Mouse (Mus musculus) liver, embryonic 14.5 days (tissue): Measurements from ENCODE around the gene Ddn. TPM values are rescaled to one million over a fixed set of nuclear protein-coding genes. Genes with fewer than 3 reads are reported as not detected.
A peak's percentile ranks its signal among the peaks of the same experiment; 100 is the strongest.

Experiments used
- ATAC-seq: fragments of 200-750 bp; cut with Nextera tagmentation; 2 replicates; pipeline ENCODE4 v1.8.0; 2017; ENCODE audit warnings: moderate number of reproducible peaks, mild to moderate bottlenecking, moderate library complexity; ENCODE audit not compliant: insufficient read depth
- DNase-seq, 3 experiments: peaks; one replicate each; pipeline ENCODE4 v3.0.0-alpha.2; 2012 to 2013; ENCODE audit warnings: low read depth in 3 of 3, low spot score in 3 of 3
- H3K27ac ChIP-seq: fragments of 300-500 bp; sonication (generic); 2 replicates; pipeline ENCODE4 v1.5.1; 2014; ENCODE audit warnings: moderate library complexity, mild to moderate bottlenecking, control low read depth, inconsistent platforms
- H3K27me3 ChIP-seq: fragments of 300-500 bp; sonication (generic); 2 replicates; pipeline ENCODE4 v1.6.1; 2014; ENCODE audit warnings: mild to moderate bottlenecking, low read length, moderate library complexity; ENCODE audit not compliant: control insufficient read depth, insufficient read depth
- H3K36me3 ChIP-seq: fragments of 300-500 bp; sonication (generic); replicated peaks from 2 replicates; pipeline ENCODE4 v1.6.1; 2014; ENCODE audit warnings: low read depth; ENCODE audit not compliant: control insufficient read depth, insufficient read depth
- H3K4me1 ChIP-seq, 2 experiments: fragments of 200-500 bp in 1 of 2; fragments of 300-500 bp in 1 of 2; sonication (generic) in 1 of 2; replicated peaks; 2 replicates each; pipeline ENCODE4 v1.6.1; 2012 to 2014; ENCODE audit warnings: antibody characterized with exemption in 1 of 2, inconsistent platforms in 1 of 2, low read length in 1 of 2; ENCODE audit not compliant: control insufficient read depth in 2 of 2, insufficient read depth in 2 of 2
- H3K4me2 ChIP-seq: fragments of 300-500 bp; sonication (generic); 2 replicates; pipeline ENCODE4 v1.6.1; 2014; ENCODE audit warnings: low read depth, mild to moderate bottlenecking, control low read depth, moderate library complexity
- H3K4me3 ChIP-seq, 2 experiments: fragments of 200-500 bp in 1 of 2; fragments of 300-500 bp in 1 of 2; sonication (generic) in 1 of 2; 2 replicates each; pipeline ENCODE4 v1.5.1; 2012 to 2014; ENCODE audit warnings: low read depth in 2 of 2, low read length in 2 of 2, mild to moderate bottlenecking in 2 of 2, control low read depth in 1 of 2, inconsistent platforms in 1 of 2, moderate library complexity in 1 of 2; ENCODE audit not compliant: insufficient read depth in 1 of 2
- H3K9ac ChIP-seq: fragments of 300-500 bp; sonication (generic); replicated peaks from 2 replicates; pipeline ENCODE4 v1.6.1; 2014; ENCODE audit warnings: mild to moderate bottlenecking, control low read depth, moderate library complexity
- H3K9me3 ChIP-seq: fragments of 300-500 bp; sonication (generic); 2 replicates; pipeline ENCODE4 v1.6.1; 2016; ENCODE audit warnings: low read length, mixed read lengths; ENCODE audit not compliant: control insufficient read depth
- CTCF ChIP-seq: IDR thresholded peaks from 2 replicates; pipeline ENCODE4 v1.5.1; 2016; ENCODE audit warnings: antibody characterized with exemption, low read depth, control low read depth
- EP300 ChIP-seq: IDR thresholded peaks from 2 replicates; pipeline ENCODE4 v1.6.1; 2016; ENCODE audit warnings: antibody characterized with exemption, low read depth
- WGBS: fragments of 180-500 bp; shearing (Covaris S2); extraction: QIAGEN DNeasy Blood & Tissue Kit; methylation state at CpG from one replicate; pipeline ENCODE4 v1.1.7; 2014; ENCODE audit not compliant: insufficient replicate concordance; 5-methylcytosine and 5-hydroxymethylcytosine counted together
- polyA plus RNA-seq, 2 experiments: library from polyadenylated mRNA; depleted of rRNA in 1 of 2; stranded (reverse) in 1 of 2; unstranded in 1 of 2; fragments of >200 nt; fragmentation: Nextera tagmentation in 1 of 2; extraction: Ambion mirVana in 1 of 2; gene quantifications; 2 replicates each; pipeline versions ENCODE4 v1.2.1 to v1.2.3; 2012 to 2014

Ddn gene
- polyA plus RNA-seq, 2 experiments = 0.03 TPM; not detected in 1

GRCm38 (mm10) chr15:98774096-98774495 lies 35.2 kb downstream of the Ddn start:
- Histone ChIP-seq H3K9ac (no peak overlapping the region), H3K27me3 (peaks cover 76% of the 10 kb centered on the region), H3K9me3 (no peaks in the 10 kb centered on the region), H3K36me3 (no peaks in the 10 kb centered on the region), H3K27ac (no peak overlapping the region), H3K4me2 (no peak overlapping the region), H3K4me3 (no peak overlapping the region), H3K4me1 (peaks cover 0 to 2% of the 10 kb centered on the region in 2 experiments; a peak in 2 of 4 replicates)
- TF ChIP-seq EP300 (no peak), CTCF (no peak)
- DNase-seq = no peak
- no peak for ATAC-seq
- WGBS = 26% methylated on average over 15 of the region's 15 CpGs

- H3K9me3 ChIP-seq = no peaks in the 10 kb centered on the region
- 2% methylated on average over 36 of the region's 36 CpGs for WGBS
- H3K36me3 ChIP-seq = no peaks in the 10 kb centered on the region
- peak overlapping the region; percentile 34 to 40; a peak in 3 of 4 replicates for H3K4me3 ChIP-seq
- peaks cover 0 to 2% of the 10 kb centered on the region in 2 experiments; a peak in 2 of 4 replicates for H3K4me1 ChIP-seq
- TF ChIP-seq CTCF (no peak), EP300 (no peak)
- H3K27ac ChIP-seq = no peak overlapping the region
- no peak overlapping the region for H3K9ac ChIP-seq
- DNase-seq (no peak), ATAC-seq (no peak)
- H3K27me3 ChIP-seq = peaks cover 62% of the 10 kb centered on the region
- H3K4me2 ChIP-seq = peak overlapping the region; percentile 66
These were observed 36.6 kb downstream of the Ddn start for GRCm38 (mm10) chr15:98772511-98773211.

DNA sequence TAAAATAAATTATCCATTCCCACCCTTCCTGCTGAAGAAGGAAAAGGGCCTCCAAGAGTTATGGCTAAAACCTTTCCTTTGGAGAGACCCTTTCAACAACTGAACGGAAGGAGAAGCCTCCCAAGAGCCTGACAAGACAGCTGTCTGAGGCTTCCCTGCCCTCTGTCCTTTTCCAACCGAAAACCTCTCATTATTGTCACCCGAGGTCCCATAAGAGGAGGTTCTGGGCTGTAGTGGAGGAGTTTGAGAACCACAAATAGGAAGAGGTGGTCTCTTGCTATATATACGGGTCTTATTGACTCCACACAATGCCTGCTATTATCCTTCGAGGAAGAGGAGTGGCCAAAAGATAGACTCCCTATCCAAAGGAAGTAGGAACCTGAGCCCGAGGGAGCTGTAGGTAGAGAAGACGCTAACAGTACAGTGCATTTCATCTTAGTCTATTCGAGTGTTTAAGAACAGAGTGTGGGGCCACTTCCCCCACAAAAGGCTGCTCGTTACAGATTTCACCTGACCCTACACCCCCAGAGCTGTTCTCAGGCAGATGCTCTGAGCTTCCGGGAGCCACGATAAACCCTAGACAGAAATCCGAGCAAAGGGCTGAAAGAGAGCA lies 37.4 kb downstream of the Ddn start:
- Histone ChIP-seq H3K4me2 (peak overlapping the region; percentile 66), H3K4me3 (peak overlapping the region in 1 of 2 experiments; percentile 40; a peak in 1 of 4 replicates), H3K27me3 (peaks cover 55% of the 10 kb centered on the region), H3K9ac (no peak overlapping the region), H3K27ac (no peak overlapping the region), H3K9me3 (no peaks in the 10 kb centered on the region), H3K36me3 (no peaks in the 10 kb centered on the region), H3K4me1 (peaks cover 0 to 2% of the 10 kb centered on the region in 2 experiments; a peak in 2 of 4 replicates)
- DNase-seq (no peak), ATAC-seq (no peak)
- TF ChIP-seq CTCF (no peak), EP300 (no peak)
- WGBS = 4% methylated on average over 12 of the region's 12 CpGs

- peaks cover 23% of the 10 kb centered on the region for H3K27me3 ChIP-seq
- WGBS = 45% methylated on average over 5 of the region's 5 CpGs
These were observed 41.0 kb downstream of the Ddn start for GRCm38 (mm10) chr15:98768259-98768658.

DNA sequence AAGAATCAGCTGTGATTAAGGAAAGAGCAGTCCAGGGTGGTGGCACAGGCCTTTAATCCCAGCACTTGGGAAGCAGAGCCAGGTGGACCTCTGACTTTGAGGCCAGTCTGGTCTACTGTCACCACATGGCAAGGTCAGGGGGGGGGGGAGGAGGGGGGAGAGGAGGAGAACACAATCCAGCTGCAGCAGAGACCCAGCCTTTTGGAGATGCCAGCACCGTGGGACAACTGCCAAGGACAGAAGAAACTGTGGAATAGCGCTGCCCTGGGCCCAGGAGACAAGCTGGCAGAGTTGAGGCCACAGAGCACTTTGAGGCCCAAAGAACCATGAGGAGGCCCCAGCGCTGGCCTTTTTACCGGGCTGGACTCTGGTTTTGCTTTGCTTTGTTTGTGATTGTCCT lies 43.4 kb downstream of the Ddn start:
- TF ChIP-seq EP300 (no peak), CTCF (no peak)

More at GRCm38 (mm10) chr15:98768259-98768658, 41.0 kb downstream of the Ddn start:
- DNase-seq = no peak
- no peaks in the 10 kb centered on the region for H3K36me3 ChIP-seq
- H3K9ac ChIP-seq = no peak overlapping the region
- no peak for ATAC-seq
- no peak overlapping the region for H3K4me2 ChIP-seq
- H3K9me3 ChIP-seq = no peaks in the 10 kb centered on the region
- peaks cover 0 to 2% of the 10 kb centered on the region in 2 experiments; a peak in 2 of 4 replicates for H3K4me1 ChIP-seq
- TF ChIP-seq CTCF (no peak), EP300 (no peak)
- no peak overlapping the region for H3K4me3 ChIP-seq
- no peak overlapping the region for H3K27ac ChIP-seq

More for the DNA sequence above, 43.4 kb downstream of the Ddn start:
- WGBS = 53% methylated on average over 4 of the region's 4 CpGs
- ATAC-seq (no peak), DNase-seq (no peak)
- H3K4me1 ChIP-seq = peaks cover 0 to 6% of the 10 kb centered on the region in 2 experiments; a peak in 3 of 4 replicates
- H3K4me2 ChIP-seq = no peak overlapping the region
- peaks cover 5% of the 10 kb centered on the region for H3K27me3 ChIP-seq
- H3K27ac ChIP-seq = no peak overlapping the region
- no peak overlapping the region for H3K4me3 ChIP-seq
- no peaks in the 10 kb centered on the region for H3K9me3 ChIP-seq
- H3K36me3 ChIP-seq = no peaks in the 10 kb centered on the region
- H3K9ac ChIP-seq = no peak overlapping the region
